Mouse (Mus musculus): ENCODE measurements around the gene Zfyve21.

- TF ChIP-seq CTCF (IDR thresholded peaks at IDR 0.05; ENCODE audit: extremely low read depth, insufficient read depth, low read length) (no peak), POLR2A (IDR thresholded peaks at IDR 0.05; ENCODE audit: extremely low read depth, insufficient read depth, low read length) (peak; percentile 70; the same call in 1 of the 2 replicates)
Measured at GRCm38 (mm10) chr12:111813766-111814617, at the start of gene Zfyve21, which contains the start of gene Xrcc3.
